Mouse (Mus musculus): Measurements from ENCODE around the gene Acp2. TPM values are rescaled to one million over a fixed set of nuclear protein-coding genes. Genes with fewer than 3 reads are reported as not detected.

The Acp2 gene
- total and polyA plus RNA-seq, 2 experiments from 2014 or later, result 11.8 to 20.3 TPM

DNA sequence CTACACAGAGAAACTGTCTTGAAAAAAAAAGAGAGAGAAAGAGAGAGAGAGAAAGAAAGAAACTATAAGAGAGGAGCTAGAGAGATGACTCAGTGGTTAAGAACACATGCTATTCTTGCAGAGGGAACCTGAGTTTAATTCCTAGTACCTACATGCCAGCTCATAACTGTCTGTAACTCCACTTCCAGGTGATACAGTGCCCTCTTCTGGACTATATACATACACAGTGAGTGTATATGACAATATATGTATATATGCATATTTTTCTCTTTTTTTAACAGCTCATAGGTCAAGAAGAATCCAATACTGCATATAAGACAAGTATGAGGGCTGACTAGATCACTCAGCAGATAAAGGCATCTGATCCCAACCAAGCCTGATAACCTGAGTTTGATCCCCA lies 10.6 kb downstream of the Acp2 start:
- Histone ChIP-seq H3K36me3 (replicated peaks; ENCODE audit: control insufficient read depth, insufficient read depth, low read length) (peaks cover 52% of the 10 kb centered on the region), H3K27ac (ENCODE audit: low read depth) (no peak overlapping the region), H3K4me3 (ENCODE audit: low read depth, low read length) (no peak overlapping the region), H3K4me1 (ENCODE audit: control insufficient read depth, insufficient read depth) (no peaks in the 10 kb centered on the region), H3K9me3 (replicated peaks; ENCODE audit: control insufficient read depth, low read length) (no peaks in the 10 kb centered on the region), H3K27me3 (ENCODE audit: control insufficient read depth, insufficient read depth, low read length) (no peaks in the 10 kb centered on the region), H3K9ac (replicated peaks; ENCODE audit: low read depth, low read length) (no peak overlapping the region), H3K4me2 (ENCODE audit: low read depth, low read length) (no peak overlapping the region)
- TF ChIP-seq EP300 (IDR thresholded peaks at IDR 0.05; ENCODE audit: low read depth) (no peak), CTCF (IDR thresholded peaks at IDR 0.05; ENCODE audit: low read depth) (no peak)
- no peak for ATAC-seq (ENCODE audit: insufficient read depth, low read depth)
- DNase-seq (ENCODE audit: low spot score), result no peak

DNA sequence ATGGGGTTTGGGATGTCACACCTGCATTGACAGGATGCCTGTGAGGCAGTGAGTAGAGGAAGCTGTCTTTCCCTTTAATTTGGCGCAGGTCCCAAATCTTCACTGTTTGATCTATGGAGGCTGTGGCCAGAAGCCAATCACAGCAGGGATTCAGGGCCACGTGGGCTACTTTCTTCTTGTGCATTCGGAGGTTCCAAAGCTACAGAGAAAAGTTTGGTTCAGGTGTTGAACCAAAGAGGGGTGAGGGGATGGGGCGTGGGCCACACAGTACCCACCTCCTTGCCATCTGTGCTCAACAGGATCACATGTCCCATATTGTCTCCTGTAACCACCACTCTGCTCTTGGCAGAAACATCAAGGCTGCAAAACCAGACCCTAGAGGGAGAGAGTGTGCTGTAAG lies 14.3 kb downstream of the Acp2 start:
- DNase-seq (ENCODE audit: low spot score), result no peak
- H3K4me2 ChIP-seq (ENCODE audit: low read depth, low read length), result no peak overlapping the region
- 67% methylated on average over 4 of the region's 4 CpGs for WGBS
- no peak for ATAC-seq (ENCODE audit: insufficient read depth, low read depth)
- no peak overlapping the region for H3K4me3 ChIP-seq (ENCODE audit: low read depth, low read length)
- no peaks in the 10 kb centered on the region for H3K4me1 ChIP-seq (ENCODE audit: control insufficient read depth, insufficient read depth)
- no peak for TF ChIP-seq CTCF (IDR thresholded peaks at IDR 0.05; ENCODE audit: low read depth)
- no peak for TF ChIP-seq EP300 (IDR thresholded peaks at IDR 0.05; ENCODE audit: low read depth)
- no peaks in the 10 kb centered on the region for H3K27me3 ChIP-seq (ENCODE audit: control insufficient read depth, insufficient read depth, low read length)
- no peak overlapping the region for H3K27ac ChIP-seq (ENCODE audit: low read depth)
- H3K9me3 ChIP-seq (replicated peaks; ENCODE audit: control insufficient read depth, low read length), result no peaks in the 10 kb centered on the region
- H3K9ac ChIP-seq (replicated peaks; ENCODE audit: low read depth, low read length), result no peak overlapping the region
- H3K36me3 ChIP-seq (replicated peaks; ENCODE audit: control insufficient read depth, insufficient read depth, low read length), result peaks cover 17% of the 10 kb centered on the region

DNA sequence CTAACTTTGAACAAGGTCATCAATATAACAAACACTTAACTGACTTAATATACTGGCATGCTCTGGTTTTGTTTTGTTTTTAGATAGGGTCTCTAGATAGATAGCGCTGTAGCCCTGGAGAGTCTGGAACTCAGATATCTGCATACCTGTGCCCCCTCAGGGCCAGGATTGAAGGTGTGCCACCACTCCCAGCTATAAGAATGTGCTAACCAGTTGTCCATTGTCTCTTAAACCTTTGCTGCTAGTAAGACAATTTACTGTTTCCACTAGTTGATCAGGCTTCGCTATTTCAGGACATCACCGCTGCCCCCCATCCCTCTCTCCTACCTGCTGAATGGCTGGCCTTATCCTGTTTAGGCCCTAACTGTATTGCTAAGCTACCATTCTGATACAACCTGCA lies 17.8 kb downstream of the Acp2 start:
- Histone ChIP-seq H3K4me3 (ENCODE audit: low read depth, low read length) (no peak overlapping the region), H3K27me3 (ENCODE audit: control insufficient read depth, insufficient read depth, low read length) (no peaks in the 10 kb centered on the region), H3K27ac (ENCODE audit: low read depth) (no peak overlapping the region), H3K36me3 (replicated peaks; ENCODE audit: control insufficient read depth, insufficient read depth, low read length) (0 out of 2 replicates have a peak, but pooled peaks cover 3% of the 10 kb centered on the region), H3K4me2 (ENCODE audit: low read depth, low read length) (no peak overlapping the region), H3K9ac (replicated peaks; ENCODE audit: low read depth, low read length) (no peak overlapping the region), H3K4me1 (ENCODE audit: control insufficient read depth, insufficient read depth) (no peaks in the 10 kb centered on the region), H3K9me3 (replicated peaks; ENCODE audit: control insufficient read depth, low read length) (no peaks in the 10 kb centered on the region)
- WGBS, result 88% methylated on average over 3 of the region's 3 CpGs
- no peak for ATAC-seq (ENCODE audit: insufficient read depth, low read depth)
- no peak for TF ChIP-seq CTCF (IDR thresholded peaks at IDR 0.05; ENCODE audit: low read depth)
- no peak for TF ChIP-seq EP300 (IDR thresholded peaks at IDR 0.05; ENCODE audit: low read depth)
- DNase-seq (ENCODE audit: low spot score), result no peak

DNA sequence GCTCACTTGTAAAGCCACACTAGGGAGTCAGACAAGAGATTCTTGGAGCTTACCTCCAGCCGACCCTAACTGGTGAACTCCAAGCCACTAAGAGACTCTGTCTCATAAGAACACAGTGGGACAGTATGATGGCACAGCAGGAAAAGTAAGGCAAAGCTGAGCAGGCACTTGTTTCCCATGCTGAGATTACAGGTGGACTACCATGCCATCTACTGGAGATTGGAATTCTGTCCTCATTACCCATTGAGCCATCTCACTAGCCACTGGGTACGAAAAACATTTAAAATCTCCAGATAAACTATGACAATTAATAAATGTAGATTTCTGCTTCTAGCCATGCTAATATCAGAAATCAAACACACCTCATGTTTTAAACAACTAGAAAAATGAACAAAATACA lies 20.9 kb downstream of the Acp2 start:
- TF ChIP-seq CTCF (IDR thresholded peaks at IDR 0.05; ENCODE audit: low read depth) (0 out of 2 replicates have a peak, but pooled peaks have one; percentile 12), EP300 (IDR thresholded peaks at IDR 0.05; ENCODE audit: low read depth) (no peak)
- 76% methylated on average over 2 of the region's 2 CpGs for WGBS
- no peak for ATAC-seq (ENCODE audit: insufficient read depth, low read depth)

DNA sequence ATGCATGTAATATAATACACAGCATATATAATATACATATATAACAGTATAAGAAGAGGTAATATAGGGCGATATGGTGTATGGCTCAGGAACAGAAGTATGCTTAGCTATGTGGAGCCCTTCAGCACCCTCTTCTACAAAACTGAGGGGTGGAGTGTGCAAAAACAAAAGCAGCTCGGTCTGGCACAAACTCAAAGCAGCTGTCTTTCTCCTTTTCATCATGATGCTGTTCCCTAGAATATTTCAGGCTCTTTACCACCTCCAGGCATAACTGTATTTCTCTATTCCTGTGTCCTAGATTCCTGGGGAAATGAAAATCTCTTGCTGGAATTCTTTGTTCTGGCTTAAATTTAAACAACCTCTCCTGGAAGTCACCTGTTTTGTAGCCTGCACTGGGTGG lies 27.1 kb downstream of the Acp2 start:
- WGBS, result 72% methylated on average over 2 of the region's 2 CpGs
- no peak overlapping the region for H3K4me3 ChIP-seq (ENCODE audit: low read depth, low read length)
- TF ChIP-seq CTCF (IDR thresholded peaks at IDR 0.05; ENCODE audit: low read depth) (no peak), EP300 (IDR thresholded peaks at IDR 0.05; ENCODE audit: low read depth) (no peak)
- no peak overlapping the region for H3K4me2 ChIP-seq (ENCODE audit: low read depth, low read length)
- DNase-seq (ENCODE audit: low spot score) (no peak), ATAC-seq (ENCODE audit: insufficient read depth, low read depth) (no peak)
- H3K27me3 ChIP-seq (ENCODE audit: control insufficient read depth, insufficient read depth, low read length), result no peaks in the 10 kb centered on the region
- H3K4me1 ChIP-seq (ENCODE audit: control insufficient read depth, insufficient read depth), result no peaks in the 10 kb centered on the region
- H3K9me3 ChIP-seq (replicated peaks; ENCODE audit: control insufficient read depth, low read length), result no peaks in the 10 kb centered on the region
- H3K27ac ChIP-seq (ENCODE audit: low read depth), result no peak overlapping the region
- 0 out of 2 replicates have a peak, but pooled peaks cover 5% of the 10 kb centered on the region for H3K36me3 ChIP-seq (replicated peaks; ENCODE audit: control insufficient read depth, insufficient read depth, low read length)
- no peak overlapping the region for H3K9ac ChIP-seq (replicated peaks; ENCODE audit: low read depth, low read length)

More for the DNA sequence above, 20.9 kb downstream of the Acp2 start:
- Histone ChIP-seq H3K4me2 (ENCODE audit: low read depth, low read length) (no peak overlapping the region), H3K36me3 (replicated peaks; ENCODE audit: control insufficient read depth, insufficient read depth, low read length) (no peaks in the 10 kb centered on the region), H3K4me1 (ENCODE audit: control insufficient read depth, insufficient read depth) (no peaks in the 10 kb centered on the region), H3K27ac (ENCODE audit: low read depth) (no peak overlapping the region), H3K9ac (replicated peaks; ENCODE audit: low read depth, low read length) (no peak overlapping the region), H3K4me3 (ENCODE audit: low read depth, low read length) (no peak overlapping the region), H3K9me3 (replicated peaks; ENCODE audit: control insufficient read depth, low read length) (no peaks in the 10 kb centered on the region), H3K27me3 (ENCODE audit: control insufficient read depth, insufficient read depth, low read length) (no peaks in the 10 kb centered on the region)
- DNase-seq (ENCODE audit: low spot score), result no peak

Data from heart, postnatal 0 days (tissue).